Mouse (Mus musculus) testis, adult 2 months (tissue): ENCODE results near the gene Mcm3ap. TPM values are rescaled to one million over a fixed set of nuclear protein-coding genes. Genes with fewer than 3 reads are reported as not detected.

Experiments used
- H3K27ac ChIP-seq: fragments of 200-500 bp; 2 replicates; pipeline ENCODE4 v1.5.1; 2012; ENCODE audit warnings: low read depth, low read length; ENCODE audit not compliant: control insufficient read depth, insufficient read depth
- H3K27me3 ChIP-seq: fragments of 200-500 bp; 2 replicates; pipeline ENCODE4 v1.6.1; 2012; ENCODE audit warnings: mild to moderate bottlenecking, low read length, moderate library complexity; ENCODE audit not compliant: control insufficient read depth, insufficient read depth
- H3K36me3 ChIP-seq: fragments of 200-500 bp; 2 replicates; pipeline ENCODE4 v1.6.1; 2012; ENCODE audit warnings: mild to moderate bottlenecking, low read length; ENCODE audit not compliant: control insufficient read depth, insufficient read depth
- H3K4me1 ChIP-seq: fragments of 200-500 bp; 2 replicates; pipeline ENCODE4 v1.6.1; 2012; ENCODE audit warnings: low read length; ENCODE audit not compliant: control insufficient read depth, insufficient read depth
- H3K4me3 ChIP-seq: fragments of 200-500 bp; 2 replicates; pipeline ENCODE4 v1.5.1; 2012; ENCODE audit warnings: low read depth, mild to moderate bottlenecking, low read length, moderate library complexity, mixed read lengths; ENCODE audit not compliant: control insufficient read depth
- CTCF ChIP-seq: fragments of 200-500 bp; IDR thresholded peaks from 2 replicates; pipeline ENCODE4 v1.5.1; 2012; ENCODE audit warnings: low read depth, mild to moderate bottlenecking, inconsistent platforms, low read length, moderate library complexity; ENCODE audit not compliant: control insufficient read depth, insufficient read depth, insufficient replicate concordance
- POLR2A ChIP-seq: fragments of 200-500 bp; IDR thresholded peaks from 2 replicates; pipeline ENCODE4 v1.6.1; 2012; ENCODE audit warnings: low read depth, mild to moderate bottlenecking, inconsistent platforms, low read length, moderate library complexity; ENCODE audit not compliant: control insufficient read depth
- polyA plus RNA-seq: library from polyadenylated mRNA; depleted of rRNA; stranded (reverse); fragments of >200 nt; gene quantifications from 2 replicates; pipeline ENCODE4 v1.2.3, GENCODE M21; 2012; rRNA removed

Gene Mcm3ap
- polyA plus RNA-seq, 1 experiment, result 11.3 TPM

DNA sequence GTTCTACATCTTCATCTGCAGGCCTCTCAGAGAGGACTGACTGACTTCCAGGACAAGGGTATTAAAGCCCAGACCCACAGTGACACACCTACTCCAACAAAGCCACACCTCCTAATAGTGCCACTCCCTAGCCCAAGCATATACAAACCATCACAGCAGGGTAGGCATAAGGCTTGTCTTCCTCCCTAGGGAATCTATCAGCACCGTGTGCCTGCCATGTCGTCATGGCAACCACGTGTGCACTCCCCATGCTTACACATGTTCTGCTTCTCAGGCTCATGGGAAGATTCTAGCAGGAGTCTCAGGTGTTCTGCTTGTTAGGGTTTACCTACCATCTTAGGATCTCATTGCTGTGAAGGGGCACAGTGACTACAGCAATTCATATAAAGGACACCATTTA lies 82.8 kb downstream of the Mcm3ap start:
- H3K4me1 ChIP-seq, result no peaks in the 10 kb centered on the region
- no peaks in the 10 kb centered on the region for H3K27me3 ChIP-seq
- TF ChIP-seq POLR2A, result no peak
- no peak for TF ChIP-seq CTCF
- H3K4me3 ChIP-seq, result no peak overlapping the region
- H3K27ac ChIP-seq, result no peak overlapping the region
- no peaks in the 10 kb centered on the region; the same call in none of the 2 replicates for H3K36me3 ChIP-seq

DNA sequence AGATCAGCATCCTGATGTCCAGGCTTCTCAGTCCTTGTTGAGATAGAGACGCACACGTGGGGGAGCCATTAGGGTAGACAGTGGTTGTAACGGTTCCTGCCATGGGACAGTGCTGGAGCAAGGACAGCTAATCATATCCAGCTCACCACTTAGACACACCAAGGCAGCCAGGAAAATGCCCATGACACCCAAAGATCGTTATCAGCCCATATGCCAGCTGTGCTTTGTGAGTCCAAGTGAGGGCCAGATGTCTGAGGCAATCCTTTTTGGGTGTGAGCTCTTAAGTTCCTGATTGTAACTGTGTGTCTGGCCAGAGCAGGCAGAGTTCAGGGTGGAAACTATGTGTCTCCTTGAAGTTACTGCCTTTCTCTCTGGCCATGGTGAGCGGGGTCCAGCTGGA lies 85.3 kb downstream of the Mcm3ap start:
- Histone ChIP-seq H3K27ac (no peak overlapping the region), H3K27me3 (no peaks in the 10 kb centered on the region), H3K4me1 (no peaks in the 10 kb centered on the region), H3K36me3 (no peaks in the 10 kb centered on the region; the same call in none of the 2 replicates), H3K4me3 (no peak overlapping the region)
- TF ChIP-seq POLR2A (no peak), CTCF (no peak)

DNA sequence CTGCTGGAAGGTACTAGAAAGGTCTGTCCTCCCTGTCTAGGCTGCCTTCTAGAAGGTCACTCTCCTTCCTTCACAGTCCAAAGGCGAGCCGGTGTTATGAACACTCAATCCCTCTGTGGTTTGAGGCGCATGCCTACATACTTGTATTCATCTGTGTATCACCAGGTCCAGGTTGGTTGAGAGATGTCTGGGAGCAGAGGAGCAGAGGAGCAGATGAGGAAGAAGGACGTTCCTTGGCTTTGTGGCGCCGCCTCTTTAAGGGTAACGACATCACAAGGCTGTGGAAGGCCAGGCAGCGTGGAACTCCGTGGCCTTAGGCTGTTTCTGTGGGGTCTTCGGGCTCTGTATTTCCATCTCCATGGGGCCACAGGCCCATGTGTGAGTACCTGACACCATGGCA lies 93.2 kb downstream of the Mcm3ap start, which contains the start of gene Spatc1l:
Gene Spatc1l, plus strand, starts transcription at position 301 of the 400 bp plus-strand sequence.
- H3K36me3 ChIP-seq, result no peaks in the 10 kb centered on the region
- H3K27me3 ChIP-seq, result no peaks in the 10 kb centered on the region
- H3K4me1 ChIP-seq, result peaks cover 2% of the 10 kb centered on the region; the same call in 1 of the 2 replicates
- peak within 1 kb of the TSS; percentile 37; the same call in 1 of the 2 replicates for H3K27ac ChIP-seq
- TF ChIP-seq CTCF (no peak), POLR2A (peak; percentile 84; the same call in 1 of the 2 replicates)
- H3K4me3 ChIP-seq, result peak within 1 kb of the TSS; percentile 80

Other genes starting within 250 kb of the Mcm3ap start
- 6.8 and 7.0 TPM in 2 replicates for gene Prmt2, start 231.1 kb upstream of the Mcm3ap start, polyA plus RNA-seq
- 0.78 and 0.90 TPM in 2 replicates for gene S100b, start 215.1 kb upstream of the Mcm3ap start, polyA plus RNA-seq
- gene Dip2a, start 123.6 kb upstream of the Mcm3ap start, polyA plus RNA-seq, result 14.4 and 15.2 TPM in 2 replicates
- not detected in 2 replicates for gene AC141477.1, start 28.5 kb upstream of the Mcm3ap start, polyA plus RNA-seq
- 54.9 and 58.5 TPM in 2 replicates for gene Pcnt, start 26.1 kb upstream of the Mcm3ap start, polyA plus RNA-seq
- gene 2610028H24Rik, start 19.8 kb upstream of the Mcm3ap start, polyA plus RNA-seq, result 0.23 and 0.47 TPM in 2 replicates
- gene Ybey, start 187 bp downstream of the Mcm3ap start, polyA plus RNA-seq, result 1.1 and 1.2 TPM in 2 replicates
- gene Lss, start 62.7 kb downstream of the Mcm3ap start, polyA plus RNA-seq, result 11.1 TPM in 2 replicates
- gene Spatc1l, start 93.3 kb downstream of the Mcm3ap start, polyA plus RNA-seq, result 278 and 287 TPM in 2 replicates
- 0.40 and 0.52 TPM in 2 replicates for gene Ftcd, start 106.7 kb downstream of the Mcm3ap start, polyA plus RNA-seq
- 10.9 and 16.2 TPM in 2 replicates for gene Col6a2, start 154.7 kb downstream of the Mcm3ap start, polyA plus RNA-seq